Mouse (Mus musculus) lung, adult 2 months (tissue): ENCODE data around the gene Olfr213. TPM values are rescaled to one million over a fixed set of nuclear protein-coding genes. Genes with fewer than 3 reads are reported as not detected.

Experiments used
- DNase-seq: peaks from one replicate; pipeline ENCODE4 v3.0.0; 2022
- H3K4me1 ChIP-seq: fragments of 200-500 bp; 2 replicates; pipeline ENCODE4 v1.6.1; 2011; ENCODE audit warnings: low read length; ENCODE audit not compliant: control insufficient read depth, insufficient read depth
- H3K4me3 ChIP-seq: fragments of 200-500 bp; replicated peaks from 2 replicates; pipeline ENCODE3; 2011; ENCODE audit warnings: low read depth, mild to moderate bottlenecking, control low read depth, low read length; ENCODE audit errors: extremely low read depth
- CTCF ChIP-seq: fragments of 200-500 bp; IDR thresholded peaks from 2 replicates; pipeline ENCODE4 v1.5.1; 2011; ENCODE audit warnings: mild to moderate bottlenecking, low read length, control low read depth; ENCODE audit not compliant: insufficient read depth
- POLR2A ChIP-seq: fragments of 200-500 bp; IDR thresholded peaks from 2 replicates; pipeline ENCODE4 v1.6.1; 2011; ENCODE audit warnings: low read depth, mild to moderate bottlenecking, control low read depth, low read length, borderline replicate concordance; ENCODE audit errors: extremely low read depth
- WGBS: fragments of 180-500 bp; shearing (Covaris S2); methylation state at CpG from one replicate; pipeline ENCODE4 v1.1.7; 2018; 5-methylcytosine and 5-hydroxymethylcytosine counted together
- polyA plus RNA-seq: library from polyadenylated mRNA; depleted of rRNA; stranded (reverse); fragments of >200 nt; gene quantifications from 2 replicates; pipeline ENCODE4 v1.2.3, GENCODE M21; 2012; rRNA removed

Gene Olfr213
- polyA plus RNA-seq, 1 experiment: not detected

GRCm38 (mm10) chr6:116569834-116570233 is 31.6 kb downstream of the Olfr213 start:
- Histone ChIP-seq H3K4me3 (no peak overlapping the region), H3K4me1 (no peaks in the 10 kb centered on the region)
- TF ChIP-seq POLR2A: no peak
- TF ChIP-seq CTCF: no peak
- 30% methylated on average over 3 of the region's 3 CpGs for WGBS
- no peak for DNase-seq

DNA sequence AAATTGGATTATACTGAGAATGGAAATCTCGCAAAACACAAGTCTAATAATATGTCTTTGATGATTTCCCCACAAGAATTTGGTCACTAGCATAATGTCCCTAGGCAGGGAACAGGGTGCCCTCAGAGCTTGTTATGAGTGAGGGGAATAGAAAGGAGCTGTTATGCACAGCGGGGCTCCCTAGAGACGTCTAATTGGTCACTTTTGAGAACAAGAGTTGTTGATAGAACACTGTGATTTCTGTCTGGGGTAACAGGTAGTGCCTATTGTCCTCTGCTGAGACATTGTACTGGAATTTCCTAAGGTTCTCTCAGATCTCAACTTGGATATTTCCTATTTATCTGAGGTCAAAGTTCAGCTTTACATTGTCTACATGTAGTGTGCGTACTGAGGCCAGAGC is 45.8 kb downstream of the Olfr213 start, which contains the start of gene Olfr215:
Gene Olfr215 (minus strand): TSS at position 101 of the 400 bp plus-strand sequence.
- TF ChIP-seq POLR2A (no peak), CTCF (no peak)
- no peak for DNase-seq
- no peak within 1 kb of the TSS for H3K4me3 ChIP-seq
- 59% methylated on average over 4 of the region's 4 CpGs for WGBS
- no peaks in the 10 kb centered on the region for H3K4me1 ChIP-seq

Other genes with a start within 250 kb of the Olfr213 start
- 46.0 and 50.6 TPM in 2 replicates for gene March8, start 200.4 kb upstream of the Olfr213 start, polyA plus RNA-seq
- gene Alox5, start 77.3 kb upstream of the Olfr213 start, polyA plus RNA-seq: 8.6 and 9.1 TPM in 2 replicates
- not detected in 2 replicates for gene Olfr211, start 49.4 kb upstream of the Olfr213 start, polyA plus RNA-seq
- not detected in 2 replicates for gene Olfr212, start 31.9 kb upstream of the Olfr213 start, polyA plus RNA-seq
- gene Gm5580, start 12.7 kb downstream of the Olfr213 start, polyA plus RNA-seq: not detected in 2 replicates
- not detected in 2 replicates for gene Olfr214, start 15.8 kb downstream of the Olfr213 start, polyA plus RNA-seq
- gene Olfr215, start 45.7 kb downstream of the Olfr213 start, polyA plus RNA-seq: not detected in 2 replicates
- 8.4 and 16.2 TPM in 2 replicates for gene Zfp422, start 90.5 kb downstream of the Olfr213 start, polyA plus RNA-seq
- gene Depp1, start 112.2 kb downstream of the Olfr213 start, polyA plus RNA-seq: 59.8 and 70.1 TPM in 2 replicates
- gene Rassf4, start 135.5 kb downstream of the Olfr213 start, polyA plus RNA-seq: 18.1 and 20.6 TPM in 2 replicates
- 0.04 TPM in 1 of 2 replicates, not detected in the other for gene Tmem72, start 178.5 kb downstream of the Olfr213 start, polyA plus RNA-seq